ENCODE assay signal across 21 mouse cellular contexts in the genomic region with DNA sequence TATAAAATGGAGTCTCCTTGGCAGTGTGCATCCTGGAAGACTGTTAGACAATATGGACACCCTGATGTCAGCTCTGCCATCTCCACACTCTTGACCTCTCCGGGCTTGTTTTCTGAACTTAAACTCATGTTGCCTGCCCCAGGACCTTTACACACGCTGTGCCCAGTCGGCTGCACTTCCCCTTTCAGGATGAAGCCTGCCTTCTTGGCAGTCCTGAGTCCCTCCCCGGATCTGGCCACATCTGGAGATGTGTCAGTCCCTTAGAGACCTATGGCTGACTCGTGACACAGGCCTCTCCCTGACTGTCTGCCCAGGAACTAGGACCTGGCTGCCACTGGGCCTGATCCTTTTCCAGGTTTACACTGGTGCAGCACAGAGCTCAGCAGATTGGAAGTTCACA. TPM values are rescaled to one million over a fixed set of nuclear protein-coding genes. Genes with fewer than 3 reads are reported as not detected.
"Had no signal": no experiment of that assay in that cellular context is flagged by ENCODE, and none has a peak within 500 bp of the region (broad histone marks: within the 10 kb centered on the region; RNA-seq: fewer than 3 reads in every experiment).

No protein-coding gene starts in this region.

- H3K4me3 ChIP-seq: left cerebral cortex, adult 2 months; limb, embryonic 12.5 days; limb, embryonic 15.5 days; midbrain, embryonic 12.5 days; midbrain, embryonic 15.5 days; myocyte; neural tube, embryonic 13.5 days had no signal

- DNase-seq: kidney, adult 9 months; kidney, postnatal 25 days; layer of hippocampus, postnatal 36 days; left cerebral cortex, postnatal 4 days; liver, postnatal 0 days; lung, embryonic 14.5 days; retina, postnatal 1 day; right cerebral cortex, postnatal 25 days; thymus, adult 18-20 months; thymus, postnatal 4 days had no signal

- H3K36me3 ChIP-seq: limb, embryonic 12.5 days; limb, embryonic 15.5 days; midbrain, embryonic 12.5 days; midbrain, embryonic 15.5 days had no signal

- H3K9ac ChIP-seq: limb, embryonic 12.5 days; limb, embryonic 15.5 days; liver, embryonic 14.5 days; liver, postnatal 0 days; lung, embryonic 14.5 days; midbrain, embryonic 12.5 days; midbrain, embryonic 15.5 days; neural tube, embryonic 13.5 days had no signal

- H3K27me3 ChIP-seq: limb, embryonic 15.5 days; midbrain, embryonic 15.5 days; neural tube, embryonic 13.5 days had no signal

- H3K9me3 ChIP-seq: limb, embryonic 12.5 days; limb, embryonic 15.5 days; midbrain, embryonic 12.5 days; midbrain, embryonic 15.5 days; neural tube, embryonic 13.5 days had no signal

- H3K27ac ChIP-seq: kidney, postnatal 0 days; left cerebral cortex, adult 2 months; limb, embryonic 12.5 days; limb, embryonic 15.5 days; liver, embryonic 14.5 days; macrophage; midbrain, embryonic 15.5 days had no signal

- H3K4me2 ChIP-seq: limb, embryonic 12.5 days; limb, embryonic 15.5 days; liver, embryonic 11.5 days; lung, embryonic 14.5 days; midbrain, embryonic 12.5 days; midbrain, embryonic 15.5 days; neural tube, embryonic 13.5 days had no signal

RNA-seq across cellular contexts. Expression of a gene that starts 16.6 kb away (rescaled TPM):
- polyA plus RNA-seq: liver, postnatal 0 days; macrophage; myocyte had no signal
